Mouse (Mus musculus): ENCODE data around the gene Gng13. TPM values are rescaled to one million over a fixed set of nuclear protein-coding genes. Genes with fewer than 3 reads are reported as not detected.
"Not testable (repeated sequence)": the region's sequence is repeated elsewhere in the genome, so short reads cannot be mapped to it uniquely, and the experiment has no call there.

Gng13 gene
- polyA plus RNA-seq, 2 experiments from 2014 or later: not detected

- ATAC-seq: no peak
Measured at GRCm38 (mm10) chr17:25735246-25735645, 18.3 kb downstream of the Gng13 start.

GRCm38 (mm10) chr17:25735745-25736144, 18.8 kb downstream of the Gng13 start, which contains the start of gene Mslnl:
Gene Mslnl (plus strand): TSS chr17:25736042.
- no peak for ATAC-seq

- no peak for ATAC-seq
Measured at GRCm38 (mm10) chr17:25738861-25739260, 21.9 kb downstream of the Gng13 start.

GRCm38 (mm10) chr17:25741471-25741870, 24.5 kb downstream of the Gng13 start:
- not testable (repeated sequence) for ATAC-seq

- no peak for ATAC-seq
Measured at GRCm38 (mm10) chr17:25743831-25744230, 26.9 kb downstream of the Gng13 start.

- no peak for ATAC-seq
Measured at GRCm38 (mm10) chr17:25744311-25744710, 27.3 kb downstream of the Gng13 start.

GRCm38 (mm10) chr17:25748238-25748637, 31.3 kb downstream of the Gng13 start:
- no peak for ATAC-seq

- no peak for ATAC-seq
Measured at GRCm38 (mm10) chr17:25749314-25749713, 32.3 kb downstream of the Gng13 start.

- no peak for ATAC-seq
Measured at GRCm38 (mm10) chr17:25751446-25751845, 34.5 kb downstream of the Gng13 start.

GRCm38 (mm10) chr17:25754241-25754640, 37.3 kb downstream of the Gng13 start, which contains the start of gene Msln:
Gene Msln (minus strand): TSS chr17:25754378.
- no peak for ATAC-seq

- no peak for ATAC-seq
Measured at GRCm38 (mm10) chr17:25755086-25755485, 38.1 kb downstream of the Gng13 start.

GRCm38 (mm10) chr17:25755627-25756377, 38.8 kb downstream of the Gng13 start:
- ATAC-seq: no peak

- no peak for ATAC-seq
Measured at GRCm38 (mm10) chr17:25756378-25757242, 39.6 kb downstream of the Gng13 start.

GRCm38 (mm10) chr17:25757691-25758090, 40.7 kb downstream of the Gng13 start:
- ATAC-seq: no peak

- ATAC-seq: no peak
Measured at GRCm38 (mm10) chr17:25760148-25760547, 43.2 kb downstream of the Gng13 start.

- no peak for ATAC-seq
Measured at GRCm38 (mm10) chr17:25761561-25761970, 44.6 kb downstream of the Gng13 start.

GRCm38 (mm10) chr17:25762591-25762990, 45.6 kb downstream of the Gng13 start:
- no peak for ATAC-seq

- no peak for ATAC-seq
Measured at GRCm38 (mm10) chr17:25765886-25766285, 48.9 kb downstream of the Gng13 start.

Other genes with a start within 250 kb of the Gng13 start
- not detected for gene Sstr5, start 219.9 kb upstream of the Gng13 start, polyA plus RNA-seq (2017; shearing (Covaris generic))
- under 1 TPM in 1 of 2 experiments, not detected in 1; 0.25 TPM for gene Sox8, start 146.5 kb upstream of the Gng13 start, polyA plus RNA-seq (2017; shearing (Covaris generic))
- 10 to 100 TPM; 12.1 to 16.7 TPM for gene Lmf1, start 138.1 kb upstream of the Gng13 start, polyA plus RNA-seq (2017; shearing (Covaris generic))
- gene Chtf18, start 10.2 kb downstream of the Gng13 start, polyA plus RNA-seq (2017; shearing (Covaris generic)): 1 to 10 TPM; 4.0 to 6.7 TPM
- gene Rpusd1, start 10.5 kb downstream of the Gng13 start, polyA plus RNA-seq (2017; shearing (Covaris generic)): 10 to 100 TPM in 1 of 2 experiments, 1 to 10 TPM in 1; 9.3 to 10.3 TPM
- under 1 TPM in 1 of 2 experiments, not detected in 1; 0.18 TPM for gene Mslnl, start 18.9 kb downstream of the Gng13 start, polyA plus RNA-seq (2017; shearing (Covaris generic))
- gene Msln, start 37.2 kb downstream of the Gng13 start, polyA plus RNA-seq (2017; shearing (Covaris generic)): not detected
- 10 to 100 TPM; 15.6 to 20.9 TPM for gene Narfl, start 56.6 kb downstream of the Gng13 start, polyA plus RNA-seq (2017; shearing (Covaris generic))
- gene Haghl, start 68.5 kb downstream of the Gng13 start, polyA plus RNA-seq (2017; shearing (Covaris generic)): 10 to 100 TPM; 27.2 to 30.3 TPM
- gene Ccdc78, start 69.4 kb downstream of the Gng13 start, polyA plus RNA-seq (2017; shearing (Covaris generic)): under 1 TPM in 1 of 2 experiments, not detected in 1; 0.62 TPM
- gene Fam173a, start 75.7 kb downstream of the Gng13 start, polyA plus RNA-seq (2017; shearing (Covaris generic)): 100 to 1,000 TPM; 196 to 238 TPM
- gene AC134908.4, start 78.5 kb downstream of the Gng13 start, polyA plus RNA-seq (2017; shearing (Covaris generic)): not detected
- gene Metrn, start 80.0 kb downstream of the Gng13 start, polyA plus RNA-seq (2017; shearing (Covaris generic)): 1 to 10 TPM; 2.2 to 4.6 TPM
- under 1 TPM in 1 of 2 experiments, not detected in 1; 0.16 TPM for gene Fbxl16, start 91.9 kb downstream of the Gng13 start, polyA plus RNA-seq (2017; shearing (Covaris generic))
- gene Wdr24, start 106.5 kb downstream of the Gng13 start, polyA plus RNA-seq (2017; shearing (Covaris generic)): 10 to 100 TPM; 11.9 to 17.9 TPM
- 10 to 100 TPM; 11.4 to 21.9 TPM for gene Jmjd8, start 111.7 kb downstream of the Gng13 start, polyA plus RNA-seq (2017; shearing (Covaris generic))
- gene Stub1, start 116.2 kb downstream of the Gng13 start, polyA plus RNA-seq (2017; shearing (Covaris generic)): 10 to 100 TPM; 68.3 to 85.7 TPM
- gene Rhbdl1, start 120.1 kb downstream of the Gng13 start, polyA plus RNA-seq (2017; shearing (Covaris generic)): 1 to 10 TPM in 1 of 2 experiments, not detected in 1; 1.1 TPM
- 1 to 10 TPM in 1 of 2 experiments, not detected in 1; 1.1 TPM for gene Gm20683, start 124.6 kb downstream of the Gng13 start, polyA plus RNA-seq (2017; shearing (Covaris generic))
- 10 to 100 TPM; 18.4 to 29.8 TPM for gene Rhot2, start 127.7 kb downstream of the Gng13 start, polyA plus RNA-seq (2017; shearing (Covaris generic))
- gene Wdr90, start 144.3 kb downstream of the Gng13 start, polyA plus RNA-seq (2017; shearing (Covaris generic)): 1 to 10 TPM; 3.8 to 8.3 TPM
- gene Mcrip2, start 151.6 kb downstream of the Gng13 start, polyA plus RNA-seq (2017; shearing (Covaris generic)): 1 to 10 TPM; 2.2 to 6.9 TPM
- gene Mettl26, start 157.9 kb downstream of the Gng13 start, polyA plus RNA-seq (2017; shearing (Covaris generic)): 100 to 1,000 TPM in 1 of 2 experiments, 10 to 100 TPM in 1; 88.3 to 119 TPM
- under 1 TPM; 0.48 to 0.82 TPM for gene Wfikkn1, start 163.7 kb downstream of the Gng13 start, polyA plus RNA-seq (2017; shearing (Covaris generic))
- gene Rab40c, start 202.6 kb downstream of the Gng13 start, polyA plus RNA-seq (2017; shearing (Covaris generic)): 1 to 10 TPM; 5.1 to 5.6 TPM
- gene Pigq, start 227.8 kb downstream of the Gng13 start, polyA plus RNA-seq (2017; shearing (Covaris generic)): 10 to 100 TPM; 19.0 to 26.6 TPM
- gene Nhlrc4, start 227.8 kb downstream of the Gng13 start, polyA plus RNA-seq (2017; shearing (Covaris generic)): not detected
- gene A930017K11Rik, start 235.4 kb downstream of the Gng13 start, polyA plus RNA-seq (2017; shearing (Covaris generic)): not detected